Mouse (Mus musculus) stomach, embryonic 14.5 days (tissue): ENCODE measurements at regions not wholly inside any gene's neighbourhood (a gene's known extent, or its start where the extent isn't known, plus 50 kb on each side); places are given as distances from the start of the nearest gene placed in this dataset.

Experiments used
- ATAC-seq: fragments of 200-750 bp; cut with Nextera tagmentation; 2 replicates; pipeline ENCODE4 v1.8.0; 2017; ENCODE audit warnings: low read depth, moderate TSS enrichment; ENCODE audit not compliant: insufficient number of reproducible peaks, insufficient read depth, low FRiP score
- H3K27ac ChIP-seq: fragments of 300-500 bp; sonication (generic); 2 replicates; pipeline ENCODE4 v1.5.1; 2014; ENCODE audit warnings: mild to moderate bottlenecking, low read length, moderate library complexity, mixed read lengths
- H3K27me3 ChIP-seq: fragments of 300-500 bp; sonication (generic); 2 replicates; pipeline ENCODE4 v1.6.1; 2014; ENCODE audit warnings: low read length, control low read depth, mixed read lengths; ENCODE audit not compliant: control insufficient read depth, insufficient read depth
- H3K36me3 ChIP-seq: fragments of 300-500 bp; sonication (generic); 2 replicates; pipeline ENCODE4 v1.6.1; 2014; ENCODE audit warnings: mild to moderate bottlenecking, control low read depth, low read length, moderate library complexity, mixed read lengths; ENCODE audit not compliant: control insufficient read depth, insufficient read depth
- H3K4me1 ChIP-seq: fragments of 300-500 bp; sonication (generic); 2 replicates; pipeline ENCODE4 v1.6.1; 2014; ENCODE audit warnings: low read length, control low read depth, mixed read lengths; ENCODE audit not compliant: control insufficient read depth, insufficient read depth
- H3K4me2 ChIP-seq: fragments of 300-500 bp; sonication (generic); replicated peaks from 2 replicates; pipeline ENCODE4 v1.6.1; 2014; ENCODE audit warnings: low read depth, low read length, control low read depth
- H3K4me3 ChIP-seq: fragments of 300-500 bp; sonication (generic); 2 replicates; pipeline ENCODE4 v1.5.1; 2014; ENCODE audit warnings: low read depth, low read length, control low read depth
- H3K9ac ChIP-seq: fragments of 300-500 bp; sonication (generic); replicated peaks from 2 replicates; pipeline ENCODE4 v1.6.1; 2014; ENCODE audit warnings: low read depth, mild to moderate bottlenecking, control low read depth, low read length, moderate library complexity, mixed read lengths
- H3K9me3 ChIP-seq: fragments of 300-500 bp; sonication (generic); 2 replicates; pipeline ENCODE4 v1.6.1; 2016; ENCODE audit warnings: low read depth, low read length, control low read depth; ENCODE audit not compliant: control insufficient read depth
- WGBS: fragments of 180-500 bp; shearing (Covaris S2); extraction: QIAGEN DNeasy Blood & Tissue Kit; methylation state at CpG from one replicate; pipeline ENCODE4 v1.1.7; 2014; 5-methylcytosine and 5-hydroxymethylcytosine counted together

- Histone ChIP-seq H3K4me2 (no peak overlapping the region), H3K27ac (no peak overlapping the region)
Measured at GRCm38 (mm10) chr15:93645950-93646349, 50.3 kb upstream of the Prickle1 start.

More at GRCm38 (mm10) chr15:93645950-93646349, 50.3 kb upstream of the Prickle1 start:
- ATAC-seq: no peak
- Histone ChIP-seq H3K36me3 (no peaks in the 10 kb centered on the region), H3K9me3 (no peaks in the 10 kb centered on the region), H3K9ac (no peak overlapping the region), H3K4me3 (no peak overlapping the region), H3K27me3 (no peaks in the 10 kb centered on the region), H3K4me1 (no peaks in the 10 kb centered on the region)
- WGBS: 70% methylated on average over 8 of the region's 8 CpGs
